Mouse (Mus musculus) lung, embryonic 14.5 days (tissue): ENCODE results near the gene Slc39a5. TPM values are rescaled to one million over a fixed set of nuclear protein-coding genes. Genes with fewer than 3 reads are reported as not detected.

Source experiments
- ATAC-seq: fragments of 200-750 bp; cut with Nextera tagmentation; 2 replicates; pipeline ENCODE4 v1.8.0; 2017; ENCODE audit warnings: mild to moderate bottlenecking, moderate TSS enrichment, moderate library complexity; ENCODE audit not compliant: insufficient read depth
- DNase-seq: peaks from one replicate; pipeline ENCODE4 v3.0.0-alpha.2; 2015
- H3K27ac ChIP-seq: fragments of 300-500 bp; sonication (generic); 2 replicates; pipeline ENCODE4 v1.5.1; 2014; ENCODE audit warnings: low read depth, mild to moderate bottlenecking, moderate library complexity
- H3K27me3 ChIP-seq: fragments of 300-500 bp; sonication (generic); 2 replicates; pipeline ENCODE4 v1.6.1; 2014; ENCODE audit warnings: low read length, control low read depth; ENCODE audit not compliant: insufficient read depth
- H3K36me3 ChIP-seq: fragments of 300-500 bp; sonication (generic); 2 replicates; pipeline ENCODE4 v1.6.1; 2014; ENCODE audit warnings: control low read depth; ENCODE audit not compliant: insufficient read depth
- H3K4me1 ChIP-seq: fragments of 300-500 bp; sonication (generic); 2 replicates; pipeline ENCODE4 v1.6.1; 2014; ENCODE audit warnings: antibody characterized with exemption, control low read depth; ENCODE audit not compliant: insufficient read depth
- H3K4me2 ChIP-seq: fragments of 300-500 bp; sonication (generic); 2 replicates; pipeline ENCODE4 v1.6.1; 2014; ENCODE audit warnings: mild to moderate bottlenecking
- H3K4me3 ChIP-seq: fragments of 300-500 bp; sonication (generic); 2 replicates; pipeline ENCODE4 v1.5.1; 2014; ENCODE audit warnings: low read depth, low read length
- H3K9ac ChIP-seq: fragments of 300-500 bp; sonication (generic); 2 replicates; pipeline ENCODE4 v1.6.1; 2014
- H3K9me3 ChIP-seq: fragments of 300-500 bp; sonication (generic); 2 replicates; pipeline ENCODE4 v1.6.1; 2016; ENCODE audit warnings: low read depth, low read length, control low read depth
- CTCF ChIP-seq: IDR thresholded peaks from 2 replicates; pipeline ENCODE4 v1.5.1; 2016; ENCODE audit warnings: antibody characterized with exemption, low read depth
- WGBS: fragments of 180-500 bp; shearing (Covaris S2); extraction: QIAGEN DNeasy Blood & Tissue Kit; methylation state at CpG from one replicate; pipeline ENCODE4 v1.1.7; 2014; 5-methylcytosine and 5-hydroxymethylcytosine counted together
- polyA plus RNA-seq: library from polyadenylated mRNA; unstranded; fragments of >200 nt; fragmentation: Nextera tagmentation; extraction: Ambion mirVana; gene quantifications from 2 replicates; pipeline ENCODE4 v1.2.1, GENCODE M21; 2014

Gene Slc39a5
- polyA plus RNA-seq, 1 experiment from 2014 or later: 0.18 TPM

- no peak for TF ChIP-seq CTCF
- peak; percentile 22 for DNase-seq
- Histone ChIP-seq H3K27me3 (no peaks in the 10 kb centered on the region), H3K27ac (peak overlapping the region; percentile 93), H3K36me3 (peaks cover 35% of the 10 kb centered on the region), H3K4me3 (peak overlapping the region; percentile 85), H3K4me1 (0 out of 2 replicates have a peak, but pooled peaks cover 8% of the 10 kb centered on the region), H3K9ac (peak overlapping the region; percentile 76), H3K4me2 (peak overlapping the region; percentile 98), H3K9me3 (no peaks in the 10 kb centered on the region)
- 22% methylated on average over 4 of the region's 4 CpGs for WGBS
- ATAC-seq: no peak
Measured at GRCm38 (mm10) chr10:128410560-128410845, 9.5 kb upstream of the Slc39a5 start.

DNA sequence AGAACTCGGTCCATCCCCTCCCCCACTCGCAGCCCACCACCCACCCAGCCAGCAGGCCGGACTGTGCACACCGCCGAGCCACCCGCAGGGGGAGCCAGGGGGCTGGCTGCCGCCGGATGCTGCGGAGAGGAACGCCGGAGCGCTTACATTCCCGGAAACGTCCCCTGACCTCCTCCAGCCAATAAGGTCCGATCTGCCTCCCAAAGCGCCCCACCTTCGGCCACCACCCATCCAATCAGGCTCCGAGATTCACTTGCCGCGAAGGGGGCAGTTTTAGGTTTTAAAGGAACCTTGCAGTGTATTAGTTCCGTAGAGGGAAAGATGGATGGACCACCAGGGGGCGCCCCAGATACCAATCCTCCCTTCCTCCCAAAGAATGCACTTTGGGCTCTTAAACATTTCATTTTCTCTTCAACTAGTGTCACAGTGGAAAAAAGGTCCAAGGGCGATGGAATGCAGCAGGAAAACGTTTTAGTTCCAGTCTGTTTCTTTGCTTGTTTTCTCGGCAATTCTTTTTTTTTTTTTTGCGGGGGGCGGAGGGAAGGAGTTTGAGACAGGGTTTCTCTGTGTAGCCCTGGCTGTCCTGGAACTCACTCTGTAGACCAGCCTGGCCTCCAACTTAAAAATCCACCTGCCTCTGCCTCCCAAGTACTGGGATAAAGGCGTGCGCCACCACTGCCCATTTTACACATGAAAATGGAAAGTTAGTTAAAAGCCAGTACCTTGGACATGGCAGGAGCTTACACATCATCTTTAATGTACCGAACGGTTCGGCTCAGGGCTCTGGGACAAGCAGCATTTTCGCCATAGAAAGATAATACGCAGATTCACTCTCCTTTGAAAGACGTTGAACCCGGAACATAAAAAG, 8.9 kb upstream of the Slc39a5 start:
- DNase-seq (peak; percentile 98), ATAC-seq (peak; percentile 86)
- Histone ChIP-seq H3K27me3 (no peaks in the 10 kb centered on the region), H3K4me2 (peak overlapping the region; percentile 98), H3K27ac (peak overlapping the region; percentile 93), H3K4me1 (0 out of 2 replicates have a peak, but pooled peaks cover 8% of the 10 kb centered on the region), H3K9ac (peak overlapping the region; percentile 76), H3K4me3 (peak overlapping the region; percentile 85), H3K9me3 (no peaks in the 10 kb centered on the region), H3K36me3 (peaks cover 29% of the 10 kb centered on the region)
- 4% methylated on average over 36 of the region's 36 CpGs for WGBS
- peak; percentile 82 for TF ChIP-seq CTCF

DNA sequence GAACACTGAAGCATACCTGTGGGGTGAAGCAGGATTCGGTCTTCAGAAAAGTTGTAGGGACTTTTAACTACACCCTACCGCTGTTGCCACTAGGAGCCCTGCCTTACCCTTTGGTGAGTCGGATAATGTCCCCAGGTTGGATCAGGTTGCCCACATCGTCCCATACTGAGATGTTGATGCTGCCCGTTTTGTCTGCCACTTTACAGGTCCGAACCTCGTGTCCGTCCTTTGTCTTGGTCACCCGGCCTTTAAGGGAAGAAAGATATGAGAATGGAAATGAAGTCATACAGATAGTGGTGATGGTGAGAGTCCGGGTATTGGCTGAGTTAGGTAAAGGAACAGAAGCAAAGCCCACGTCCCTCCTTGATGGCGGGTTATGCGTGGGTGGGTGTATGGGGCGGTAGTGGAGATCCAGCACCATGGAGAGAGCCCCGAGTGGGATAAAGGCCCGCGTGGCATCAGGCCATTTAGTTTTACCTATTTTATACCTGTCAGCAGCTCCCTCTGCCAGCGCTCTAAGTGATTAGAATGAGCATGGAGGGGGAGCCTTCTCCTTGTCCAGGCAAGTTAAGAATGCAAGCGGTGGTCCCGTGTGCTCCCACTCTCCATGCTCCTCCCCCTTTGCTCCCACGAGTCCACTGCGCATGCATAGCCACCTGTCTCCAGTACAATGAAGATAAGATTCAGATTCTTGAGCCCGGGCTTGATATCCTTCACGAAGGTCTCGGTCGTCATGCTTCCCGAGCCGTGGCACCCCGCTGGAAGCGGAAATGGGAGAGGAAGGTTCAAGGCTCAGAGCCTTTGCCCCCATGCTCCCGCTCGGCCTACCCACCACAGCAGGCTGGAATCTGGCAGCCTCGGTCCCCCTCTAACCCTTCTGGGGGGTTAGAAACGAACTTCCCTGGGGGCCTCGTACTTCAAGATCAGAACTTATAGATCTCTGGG, 7.8 kb upstream of the Slc39a5 start:
- H3K4me1 ChIP-seq: 0 out of 2 replicates have a peak, but pooled peaks cover 8% of the 10 kb centered on the region
- H3K27ac ChIP-seq: peak overlapping the region; percentile 22; the same call in 1 of the 2 replicates
- H3K9ac ChIP-seq: peak overlapping the region; percentile 58
- peak overlapping the region; percentile 98 for H3K4me2 ChIP-seq
- ATAC-seq (no peak), DNase-seq (peak; percentile 48)
- peak overlapping the region; percentile 85 for H3K4me3 ChIP-seq
- H3K36me3 ChIP-seq: peaks cover 27% of the 10 kb centered on the region
- H3K27me3 ChIP-seq: no peaks in the 10 kb centered on the region
- no peak for TF ChIP-seq CTCF
- H3K9me3 ChIP-seq: no peaks in the 10 kb centered on the region
- WGBS: 16% methylated on average over 35 of the region's 35 CpGs

GRCm38 (mm10) chr10:128403931-128404330, 2.9 kb upstream of the Slc39a5 start:
- 81% methylated on average over 7 of the region's 7 CpGs for WGBS
- 0 out of 2 replicates have a peak, but pooled peaks cover 4% of the 10 kb centered on the region for H3K4me1 ChIP-seq
- ATAC-seq (no peak), DNase-seq (no peak)
- H3K27me3 ChIP-seq: no peaks in the 10 kb centered on the region
- no peak overlapping the region for H3K27ac ChIP-seq
- H3K9me3 ChIP-seq: no peaks in the 10 kb centered on the region
- no peak overlapping the region for H3K4me3 ChIP-seq
- no peak overlapping the region for H3K9ac ChIP-seq
- peaks cover 28% of the 10 kb centered on the region for H3K36me3 ChIP-seq
- TF ChIP-seq CTCF: no peak
- no peak overlapping the region for H3K4me2 ChIP-seq

- no peaks in the 10 kb centered on the region for H3K4me1 ChIP-seq
- no peaks in the 10 kb centered on the region for H3K9me3 ChIP-seq
- H3K27ac ChIP-seq: no peak overlapping the region
- no peak for DNase-seq
- peaks cover 21% of the 10 kb centered on the region; the same call in 1 of the 2 replicates for H3K36me3 ChIP-seq
- H3K27me3 ChIP-seq: no peaks in the 10 kb centered on the region
- H3K4me3 ChIP-seq: no peak overlapping the region
- no peak overlapping the region for H3K9ac ChIP-seq
- WGBS: 72% methylated on average over 9 of the region's 9 CpGs
- no peak for TF ChIP-seq CTCF
- H3K4me2 ChIP-seq: no peak overlapping the region
- ATAC-seq: no peak
Measured at GRCm38 (mm10) chr10:128401638-128402037, 609 bp upstream of the Slc39a5 start.

GRCm38 (mm10) chr10:128400338-128400737, 691 bp downstream of the Slc39a5 start:
- no peak for TF ChIP-seq CTCF
- peaks cover 22% of the 10 kb centered on the region for H3K36me3 ChIP-seq
- peak; percentile 28; the same call in 1 of the 2 replicates for ATAC-seq
- no peak overlapping the region for H3K4me2 ChIP-seq
- H3K27me3 ChIP-seq: no peaks in the 10 kb centered on the region
- H3K4me3 ChIP-seq: no peak overlapping the region
- H3K9ac ChIP-seq: no peak overlapping the region
- no peak overlapping the region for H3K27ac ChIP-seq
- WGBS: 28% methylated on average over 5 of the region's 5 CpGs
- no peaks in the 10 kb centered on the region for H3K4me1 ChIP-seq
- no peaks in the 10 kb centered on the region for H3K9me3 ChIP-seq
- peak; percentile 24 for DNase-seq
